In the genomic region with DNA sequence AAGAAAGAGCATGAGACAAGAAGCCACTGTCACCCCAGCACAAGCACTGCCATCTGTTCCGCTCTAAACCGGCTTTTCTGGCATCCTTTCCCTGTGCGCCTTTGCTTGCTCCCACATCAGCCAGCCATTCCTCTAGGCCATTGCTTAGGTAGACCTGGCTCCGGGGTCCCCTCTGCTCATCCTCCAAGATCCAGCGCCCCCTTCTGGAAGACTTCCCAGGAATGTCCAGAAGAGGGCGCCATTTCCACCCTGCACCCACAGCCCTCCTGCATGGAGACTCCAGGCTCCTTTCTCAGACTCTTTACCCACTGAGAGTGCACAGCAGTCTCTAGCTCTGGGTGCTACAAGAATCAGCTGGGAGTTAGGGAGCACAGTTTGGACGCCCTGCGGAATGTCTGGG, we compare ENCODE assay signal across 10 mouse cellular contexts. TPM values are rescaled to one million over a fixed set of nuclear protein-coding genes. Genes with fewer than 3 reads are reported as not detected.
DNase-seq lines count a peak whose midpoint lies in the region; ATAC-seq lines count a peak whose summit lies in the region.
"Had no signal": no experiment of that assay in that cellular context is flagged by ENCODE, and none has a peak within 500 bp of the region (broad histone marks: within the 10 kb centered on the region; RNA-seq: fewer than 3 reads in every experiment).

No protein-coding gene starts in this region.

- DNase-seq in CD4-positive, CD25-positive, alpha-beta regulatory T cell, adult 2 months (ENCODE audit: low read depth, low spot score), result peak; percentile 76
- peak; percentile 65 for DNase-seq in layer of hippocampus, adult 11-12 months (ENCODE audit: low spot score)
- DNase-seq in layer of hippocampus, adult 9-10 months (ENCODE audit: low spot score), result no peak
- DNase-seq in brain, adult 2 months (ENCODE audit: low read depth, low spot score), result peak; percentile 78
- peak; percentile 61 for DNase-seq in kidney, postnatal 10 days
- DNase-seq in lung, postnatal 4 days, result peak; percentile 52 to 72
- DNase-seq in thymus, postnatal 10 days (ENCODE audit: low spot score in 2 of 2), result peak; percentile 31 to 71

- ATAC-seq in CD4-positive, CD25-positive, alpha-beta regulatory T cell, adult 4 months, result no peak

RNA-seq across cellular contexts. Expression of a gene that starts 4.3 kb away (rescaled TPM):
- polyA plus RNA-seq in CD4-positive, CD25-positive, alpha-beta regulatory T cell, adult 4 months (2017; shearing (Covaris generic)), result 10 to 100 TPM; 11.4 to 14.4 TPM

RNA-seq across cellular contexts. Expression of a gene that starts 19.9 kb away (rescaled TPM):
- polyA plus RNA-seq in CD4-positive, CD25-positive, alpha-beta regulatory T cell, adult 4 months (2017; shearing (Covaris generic)), result not detected

RNA-seq across cellular contexts. Expression of a gene that starts 23.9 kb away (rescaled TPM):
- not detected for polyA plus RNA-seq in CD4-positive, CD25-positive, alpha-beta regulatory T cell, adult 4 months (2017; shearing (Covaris generic))
- polyA plus RNA-seq: heart, embryonic 14.5 days; midbrain, embryonic 12.5 days had no signal

RNA-seq across cellular contexts. Expression of a gene that starts 30.4 kb away (rescaled TPM):
- 10 to 100 TPM; 22.0 to 26.3 TPM for polyA plus RNA-seq in CD4-positive, CD25-positive, alpha-beta regulatory T cell, adult 4 months (2017; shearing (Covaris generic))

RNA-seq across cellular contexts. Expression of a gene that starts 31.2 kb away (rescaled TPM):
- 10 to 100 TPM; 56.5 to 73.1 TPM for polyA plus RNA-seq in CD4-positive, CD25-positive, alpha-beta regulatory T cell, adult 4 months (2017; shearing (Covaris generic))
